In genomic region chr17:62734901-62735300, GRCm38 (mm10) we compare ENCODE assay signal across 11 mouse cellular contexts.
DNase-seq lines count a peak whose midpoint lies in the region; ATAC-seq and TF ChIP-seq lines count a peak whose summit lies in the region.
"Had no signal": no experiment of that assay in that cellular context is flagged by ENCODE, and none has a peak within 500 bp of the region (broad histone marks: within the 10 kb centered on the region; RNA-seq: fewer than 3 reads in every experiment).

No protein-coding gene starts in this region.

- H3K27ac ChIP-seq in heart, embryonic 10.5 days: 0 out of 2 replicates have a peak overlapping the region, but pooled peaks have one; percentile 29
- H3K27ac ChIP-seq in midbrain, embryonic 10.5 days (replicated peaks): peak overlapping the region; percentile 53; the same call in 1 of the 2 replicates
- no peak overlapping the region for H3K27ac ChIP-seq in midbrain, postnatal 0 days (ENCODE audit: low read depth, low read length)
- no peak overlapping the region for H3K27ac ChIP-seq in limb, embryonic 10.5 days
- H3K27ac ChIP-seq: kidney, postnatal 0 days; liver, embryonic 15.5 days had no signal

- H3K9ac ChIP-seq in midbrain, postnatal 0 days (replicated peaks; ENCODE audit: low read length, poor library complexity, severe bottlenecking): no peak overlapping the region
- H3K9ac ChIP-seq: liver, embryonic 15.5 days had no signal

- ATAC-seq in midbrain, postnatal 0 days (ENCODE audit: low FRiP score): no peak
- ATAC-seq in granulocyte monocyte progenitor cell, adult 5-6 weeks (replicated peaks; ENCODE audit: poor library complexity, severe bottlenecking): no peak

- no peak overlapping the region for H3K4me2 ChIP-seq in midbrain, postnatal 0 days (ENCODE audit: low read depth, low read length, poor library complexity, severe bottlenecking)
- H3K4me2 ChIP-seq: liver, embryonic 15.5 days had no signal

- H3K27me3 ChIP-seq in heart, embryonic 10.5 days (ENCODE audit: insufficient read depth, poor library complexity, severe bottlenecking): no peaks in the 10 kb centered on the region
- H3K27me3 ChIP-seq in midbrain, embryonic 10.5 days (ENCODE audit: low read depth, poor library complexity, severe bottlenecking): peaks cover 21% of the 10 kb centered on the region
- H3K27me3 ChIP-seq in midbrain, postnatal 0 days (ENCODE audit: insufficient read depth, low read length): no peaks in the 10 kb centered on the region
- H3K27me3 ChIP-seq in limb, embryonic 10.5 days (ENCODE audit: low read depth, poor library complexity, severe bottlenecking): no peaks in the 10 kb centered on the region
- H3K27me3 ChIP-seq: liver, embryonic 15.5 days had no signal

- H3K9me3 ChIP-seq in heart, embryonic 10.5 days: no peaks in the 10 kb centered on the region
- no peaks in the 10 kb centered on the region for H3K9me3 ChIP-seq in midbrain, embryonic 10.5 days (replicated peaks)
- H3K9me3 ChIP-seq in midbrain, postnatal 0 days (ENCODE audit: low read length): no peaks in the 10 kb centered on the region
- no peaks in the 10 kb centered on the region for H3K9me3 ChIP-seq in limb, embryonic 10.5 days (replicated peaks)
- H3K9me3 ChIP-seq: liver, embryonic 15.5 days had no signal

- TF ChIP-seq CTCF in midbrain, postnatal 0 days (IDR thresholded peaks at IDR 0.05): no peak

- no peaks in the 10 kb centered on the region for H3K36me3 ChIP-seq in heart, embryonic 10.5 days
- H3K36me3 ChIP-seq in midbrain, embryonic 10.5 days: no peaks in the 10 kb centered on the region
- no peaks in the 10 kb centered on the region for H3K36me3 ChIP-seq in midbrain, postnatal 0 days (ENCODE audit: insufficient read depth, low read length)
- 0 out of 2 replicates have a peak, but pooled peaks cover 4% of the 10 kb centered on the region for H3K36me3 ChIP-seq in limb, embryonic 10.5 days
- H3K36me3 ChIP-seq: liver, embryonic 15.5 days had no signal

- peaks cover 36% of the 10 kb centered on the region for H3K4me1 ChIP-seq in heart, embryonic 10.5 days
- H3K4me1 ChIP-seq in midbrain, embryonic 10.5 days: peaks cover 63% of the 10 kb centered on the region
- peaks cover 8% of the 10 kb centered on the region; the same call in 1 of the 2 replicates for H3K4me1 ChIP-seq in midbrain, postnatal 0 days (ENCODE audit: insufficient read depth, low read length)
- H3K4me1 ChIP-seq in limb, embryonic 10.5 days: peaks cover 42% of the 10 kb centered on the region
- H3K4me1 ChIP-seq: liver, embryonic 15.5 days had no signal

- DNase-seq in heart, embryonic 10.5 days (ENCODE audit: low spot score): no peak
- DNase-seq in heart, adult 9 months (ENCODE audit: low spot score in 2 of 2): no peak
- DNase-seq in midbrain, embryonic 10.5 days (ENCODE audit: low spot score): no peak
- DNase-seq in midbrain, postnatal 0 days (ENCODE audit: low spot score): no peak
- DNase-seq in limb, embryonic 10.5 days (ENCODE audit: low spot score): no peak
- no peak for DNase-seq in cerebellum, postnatal 10 days
- DNase-seq: gastrocnemius, postnatal 14 days; right cerebral cortex, adult 18-20 months had no signal

- WGBS in heart, embryonic 10.5 days: 29% methylated on average over 10 of the region's 10 CpGs
- WGBS in midbrain, embryonic 10.5 days: 15% methylated on average over 10 of the region's 10 CpGs
- WGBS in midbrain, postnatal 0 days: 12% methylated on average over 10 of the region's 10 CpGs
- 20% methylated on average over 10 of the region's 10 CpGs for WGBS in limb, embryonic 10.5 days

- no peak overlapping the region for H3K4me3 ChIP-seq in heart, embryonic 10.5 days
- peak overlapping the region; percentile 26; the same call in 1 of the 2 replicates for H3K4me3 ChIP-seq in midbrain, embryonic 10.5 days
- no peak overlapping the region for H3K4me3 ChIP-seq in midbrain, postnatal 0 days (ENCODE audit: low read depth, low read length)
- 0 out of 2 replicates have a peak overlapping the region, but pooled peaks have one; percentile 13 for H3K4me3 ChIP-seq in limb, embryonic 10.5 days
- H3K4me3 ChIP-seq: liver, embryonic 15.5 days had no signal

Comparison
In these comparisons a context has a peak if more than half of its experiments do, and no peak if none do; other contexts are left out.
1. H3K27ac ChIP-seq: peak in heart, embryonic 10.5 days (single experiment) and midbrain, embryonic 10.5 days (single experiment); none in midbrain, postnatal 0 days (single experiment) and limb, embryonic 10.5 days (single experiment).
2. H3K4me3 ChIP-seq: peak in midbrain, embryonic 10.5 days (single experiment) and limb, embryonic 10.5 days (single experiment); none in heart, embryonic 10.5 days (single experiment) and midbrain, postnatal 0 days (single experiment).